Mouse (Mus musculus) liver, postnatal 0 days (tissue): ENCODE measurements around the gene Bnip3. TPM values are rescaled to one million over a fixed set of nuclear protein-coding genes. Genes with fewer than 3 reads are reported as not detected.

ENCODE experiments used
- ATAC-seq: fragments of 200-750 bp; cut with Nextera tagmentation; 2 replicates; pipeline ENCODE4 v1.8.0; 2017; ENCODE audit warnings: mild to moderate bottlenecking, moderate library complexity
- DNase-seq: peaks from one replicate; pipeline ENCODE4 v3.0.0-alpha.2; 2016
- H3K27ac ChIP-seq: fragments of 300-500 bp; sonication (generic); 2 replicates; pipeline ENCODE4 v1.5.1; 2014; ENCODE audit warnings: antibody characterized with exemption, moderate library complexity, mild to moderate bottlenecking, low read depth
- H3K27me3 ChIP-seq: fragments of 300-500 bp; sonication (generic); 2 replicates; pipeline ENCODE4 v1.6.1; 2014; ENCODE audit warnings: low read length, control low read depth, mixed read lengths; ENCODE audit not compliant: insufficient read depth
- H3K36me3 ChIP-seq: fragments of 300-500 bp; sonication (generic); replicated peaks from 2 replicates; pipeline ENCODE4 v1.6.1; 2014; ENCODE audit warnings: mild to moderate bottlenecking, control low read depth, low read length, moderate library complexity, mixed read lengths; ENCODE audit not compliant: insufficient read depth
- H3K4me1 ChIP-seq: fragments of 300-500 bp; sonication (generic); 2 replicates; pipeline ENCODE4 v1.6.1; 2014; ENCODE audit warnings: antibody characterized with exemption, mild to moderate bottlenecking, control low read depth; ENCODE audit not compliant: insufficient read depth
- H3K4me2 ChIP-seq: fragments of 300-500 bp; sonication (generic); 2 replicates; pipeline ENCODE4 v1.6.1; 2014; ENCODE audit warnings: low read depth, mild to moderate bottlenecking, low read length, moderate library complexity, mixed read lengths
- H3K4me3 ChIP-seq: fragments of 300-500 bp; sonication (generic); 2 replicates; pipeline ENCODE4 v1.5.1; 2014; ENCODE audit warnings: low read depth, low read length
- H3K9ac ChIP-seq: fragments of 300-500 bp; sonication (generic); replicated peaks from 2 replicates; pipeline ENCODE4 v1.6.1; 2014; ENCODE audit warnings: mild to moderate bottlenecking, moderate library complexity
- H3K9me3 ChIP-seq: fragments of 300-500 bp; sonication (generic); 2 replicates; pipeline ENCODE4 v1.6.1; 2016; ENCODE audit warnings: mild to moderate bottlenecking, control low read depth, low read length, mixed read lengths
- CTCF ChIP-seq: sonication (generic); IDR thresholded peaks from 2 replicates; pipeline ENCODE4 v1.5.1; 2016; ENCODE audit warnings: antibody characterized with exemption, low read depth
- EP300 ChIP-seq: IDR thresholded peaks from 2 replicates; pipeline ENCODE4 v1.6.1; 2016; ENCODE audit warnings: antibody characterized with exemption, low read depth, mild to moderate bottlenecking
- whole genome bisulfite sequencing: fragments of 180-500 bp; shearing (Covaris S2); extraction: QIAGEN DNeasy Blood & Tissue Kit; methylation state at CpG from one replicate; pipeline ENCODE4 v1.1.7; 2014; ENCODE audit not compliant: insufficient replicate concordance; 5-methylcytosine and 5-hydroxymethylcytosine counted together
- polyA plus RNA-seq: library from polyadenylated mRNA; unstranded; fragments of >200 nt; fragmentation: Nextera tagmentation; extraction: Ambion mirVana; gene quantifications from 2 replicates; pipeline ENCODE4 v1.2.1, GENCODE M21; 2015

Bnip3 gene
- polyA plus RNA-seq, 1 experiment from 2014 or later: 190 TPM

GRCm38 (mm10) chr7:138898122-138898521 lies 11.2 kb downstream of the Bnip3 start:
- no peaks in the 10 kb centered on the region for H3K27me3 ChIP-seq
- ATAC-seq: no peak
- no peak overlapping the region for H3K27ac ChIP-seq
- no peak for DNase-seq
- TF ChIP-seq CTCF (no peak), EP300 (no peak)
- peaks cover 34% of the 10 kb centered on the region for H3K36me3 ChIP-seq
- no peak overlapping the region for H3K4me2 ChIP-seq
- 0 out of 2 replicates have a peak, but pooled peaks cover 5% of the 10 kb centered on the region for H3K4me1 ChIP-seq
- WGBS: 48% methylated on average over 2 of the region's 2 CpGs
- H3K4me3 ChIP-seq: no peak overlapping the region
- no peak overlapping the region for H3K9ac ChIP-seq
- H3K9me3 ChIP-seq: no peaks in the 10 kb centered on the region

- Histone ChIP-seq H3K4me2 (no peak overlapping the region), H3K9me3 (no peaks in the 10 kb centered on the region), H3K27ac (no peak overlapping the region), H3K27me3 (no peaks in the 10 kb centered on the region), H3K4me1 (no peaks in the 10 kb centered on the region), H3K36me3 (peaks cover 22% of the 10 kb centered on the region), H3K4me3 (no peak overlapping the region), H3K9ac (no peak overlapping the region)
- no peak for DNase-seq
- TF ChIP-seq CTCF (no peak), EP300 (no peak)
- ATAC-seq: 0 out of 2 replicates have a peak, but pooled peaks have one; percentile 19
- WGBS: 76% methylated on average over 13 of the region's 13 CpGs
Observed at GRCm38 (mm10) chr7:138885365-138886289, 23.7 kb downstream of the Bnip3 start.

DNA sequence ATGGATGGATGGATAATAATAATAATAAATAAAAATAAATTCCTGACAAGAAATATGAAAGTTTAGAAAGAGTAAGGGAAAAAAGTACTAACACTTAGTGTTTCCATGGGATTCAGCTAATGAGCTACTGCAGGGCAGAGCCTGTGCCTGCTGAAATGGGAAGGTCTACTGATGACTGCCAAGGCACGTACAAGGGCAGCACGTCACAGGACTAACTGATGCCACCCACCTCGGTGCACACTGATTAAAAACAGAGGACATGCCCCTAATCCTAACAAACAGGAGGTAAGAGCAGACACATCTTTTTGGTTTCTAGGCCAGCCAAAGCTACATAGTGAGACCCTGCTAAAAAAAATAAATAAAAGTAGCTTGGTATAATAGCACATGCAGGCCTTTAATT lies 25.6 kb downstream of the Bnip3 start:
- no peak for DNase-seq
- no peak for ATAC-seq
- peaks cover 41% of the 10 kb centered on the region for H3K36me3 ChIP-seq
- WGBS: 93% methylated on average over 3 of the region's 3 CpGs
- TF ChIP-seq EP300: no peak
- TF ChIP-seq CTCF: no peak
- no peak overlapping the region for H3K4me3 ChIP-seq
- H3K9me3 ChIP-seq: no peaks in the 10 kb centered on the region
- H3K27ac ChIP-seq: no peak overlapping the region
- H3K4me1 ChIP-seq: no peaks in the 10 kb centered on the region
- no peaks in the 10 kb centered on the region for H3K27me3 ChIP-seq
- no peak overlapping the region for H3K4me2 ChIP-seq
- H3K9ac ChIP-seq: no peak overlapping the region

DNA sequence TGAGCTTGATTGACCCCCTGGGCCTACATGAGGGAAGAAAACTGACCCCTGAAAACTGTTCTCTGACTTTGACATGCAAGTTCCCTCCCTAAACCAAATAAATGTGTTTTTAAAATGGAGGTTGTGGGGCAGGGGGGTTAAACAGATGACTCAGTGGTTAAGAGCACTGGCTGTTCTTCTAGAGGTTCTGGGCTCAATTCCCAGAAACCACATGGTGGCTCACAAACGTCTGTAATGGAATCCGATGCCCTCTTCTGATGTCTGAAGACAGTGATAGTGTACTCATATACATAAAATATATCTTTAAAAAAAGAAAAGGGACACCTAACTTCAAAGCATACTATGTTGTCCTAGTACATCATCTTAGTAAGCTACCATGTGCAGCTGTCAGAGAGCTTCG lies 34.3 kb downstream of the Bnip3 start:
- H3K4me2 ChIP-seq: no peak overlapping the region
- no peak overlapping the region for H3K9ac ChIP-seq
- peaks cover 77% of the 10 kb centered on the region for H3K36me3 ChIP-seq
- ATAC-seq (no peak), DNase-seq (no peak)
- no peaks in the 10 kb centered on the region for H3K27me3 ChIP-seq
- H3K27ac ChIP-seq: no peak overlapping the region
- H3K4me1 ChIP-seq: peaks cover 9% of the 10 kb centered on the region; the same call in 1 of the 2 replicates
- no peak for TF ChIP-seq CTCF
- no peak for TF ChIP-seq EP300
- H3K4me3 ChIP-seq: no peak overlapping the region
- 82% methylated on average over 3 of the region's 3 CpGs for WGBS
- H3K9me3 ChIP-seq: no peaks in the 10 kb centered on the region

DNA sequence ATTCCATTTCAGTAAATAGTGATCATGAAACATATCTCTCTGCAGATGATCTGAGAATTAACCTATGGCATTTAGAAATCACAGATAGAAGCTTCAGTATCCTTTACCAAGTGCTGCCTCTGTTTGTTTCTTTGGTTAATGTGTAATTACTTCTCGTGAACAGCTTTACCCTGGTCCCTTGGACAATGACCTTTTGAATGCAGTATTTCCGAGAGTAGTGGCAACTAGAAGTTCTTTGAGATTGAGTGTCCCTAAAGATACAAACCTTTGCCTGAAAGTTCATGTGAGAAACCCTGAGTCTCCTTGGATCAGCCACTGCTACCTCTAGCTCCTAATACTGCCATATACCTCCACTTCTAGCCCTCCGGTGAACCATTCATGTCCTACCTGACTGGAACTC lies 36.4 kb downstream of the Bnip3 start:
- Histone ChIP-seq H3K9me3 (no peaks in the 10 kb centered on the region), H3K27ac (peak overlapping the region; percentile 44), H3K4me3 (no peak overlapping the region), H3K27me3 (no peaks in the 10 kb centered on the region), H3K4me2 (peak overlapping the region; percentile 29; the same call in 1 of the 2 replicates), H3K36me3 (peaks cover 68% of the 10 kb centered on the region), H3K4me1 (peaks cover 11% of the 10 kb centered on the region; the same call in 1 of the 2 replicates), H3K9ac (no peak overlapping the region)
- WGBS: 68% methylated on average over 3 of the region's 3 CpGs
- no peak for DNase-seq
- TF ChIP-seq EP300: no peak
- TF ChIP-seq CTCF: no peak
- ATAC-seq: peak; percentile 54; the same call in 1 of the 2 replicates

DNA sequence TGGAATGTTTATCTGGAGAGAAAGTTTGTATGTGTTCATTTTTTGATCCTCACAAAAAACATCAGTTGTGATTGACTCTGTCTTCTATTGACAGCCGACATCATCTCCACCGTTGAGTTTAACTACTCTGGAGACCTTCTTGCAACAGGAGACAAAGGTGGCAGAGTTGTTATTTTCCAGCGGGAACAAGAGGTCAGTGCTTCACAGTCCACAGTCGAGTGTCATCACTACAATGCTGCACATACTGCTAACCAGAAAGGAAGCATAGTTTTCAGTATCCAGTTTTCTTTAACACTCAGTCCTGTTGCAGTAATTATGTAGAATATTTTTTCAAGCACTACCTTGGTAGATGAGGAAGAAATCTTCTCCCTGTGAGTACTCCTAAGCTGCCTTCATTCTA lies 41.0 kb downstream of the Bnip3 start:
- Histone ChIP-seq H3K27ac (peak overlapping the region; percentile 64), H3K4me2 (no peak overlapping the region), H3K36me3 (peaks cover 34% of the 10 kb centered on the region), H3K27me3 (no peaks in the 10 kb centered on the region), H3K4me3 (no peak overlapping the region), H3K4me1 (peaks cover 25% of the 10 kb centered on the region), H3K9ac (no peak overlapping the region), H3K9me3 (no peaks in the 10 kb centered on the region)
- ATAC-seq: peak; percentile 41
- DNase-seq: no peak
- 72% methylated on average over 4 of the region's 4 CpGs for WGBS
- TF ChIP-seq EP300 (no peak), CTCF (no peak)
